Mouse (Mus musculus) sigmoid colon, adult 10 weeks (tissue): Measurements from ENCODE around the gene Olfr1500. TPM values are rescaled to one million over a fixed set of nuclear protein-coding genes. Genes with fewer than 3 reads are reported as not detected.

Source experiments
- polyA plus RNA-seq: library from polyadenylated mRNA; stranded (reverse); fragments of 350-450 nt; fragmentation: Illumina TruSeq; extraction: RNeasy Lipid Tissue Mini Kit (QIAGEN cat#74804); gene quantifications from one replicate; pipeline ENCODE4 v1.2.3, GENCODE M21; 2014; ENCODE audit warnings: low read depth, low replicate concordance

The Olfr1500 gene
- not detected for polyA plus RNA-seq

DNA sequence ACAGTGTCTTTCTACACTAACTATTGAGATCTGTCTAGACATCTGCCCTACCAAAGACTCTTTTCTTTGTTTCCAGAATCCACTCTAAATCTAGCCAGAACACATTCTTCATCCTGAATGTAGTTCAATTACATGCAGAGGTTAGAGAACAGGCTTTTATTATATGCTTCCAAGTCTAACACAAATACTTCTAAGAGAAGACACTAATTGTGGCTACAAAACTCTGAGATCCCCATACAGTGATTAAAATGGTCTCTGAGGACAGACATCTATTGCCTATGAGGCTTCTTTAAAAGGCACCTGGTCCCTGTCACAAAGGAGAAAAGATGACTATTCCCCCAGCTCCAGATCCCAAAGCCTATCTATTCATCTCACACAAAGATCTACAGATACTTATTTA is at the start of gene Olfr1500:
Gene Olfr1500, minus strand, starts transcription at position 101 of the 400 bp plus-strand sequence.

GRCm38 (mm10) chr19:13861495-13861894 is 31.2 kb upstream of the Olfr1500 start, which contains the start of gene Olfr1502:
Olfr1502 (plus strand) TSS chr19:13861795.

DNA sequence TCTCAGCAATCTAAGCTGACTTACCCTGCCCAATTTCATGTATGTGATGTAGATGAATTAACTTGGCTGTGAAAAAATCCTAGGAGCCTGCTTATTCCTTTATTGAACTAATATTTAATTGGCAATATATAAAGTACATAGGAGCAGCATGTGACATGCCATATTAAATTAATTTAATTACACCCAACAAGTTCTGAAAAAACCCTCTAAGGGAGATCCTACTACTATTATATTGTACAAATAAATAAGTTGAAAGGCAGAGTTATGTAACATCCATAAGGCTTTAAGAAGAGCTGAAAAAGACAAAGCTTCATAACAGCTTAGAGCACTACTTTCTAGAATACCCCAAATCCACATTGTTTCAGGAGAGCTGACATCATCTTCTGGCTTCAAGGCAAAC is 20.3 kb upstream of the Olfr1500 start, which contains the start of gene Olfr1501:
Gene Olfr1501, minus strand, starts transcription at position 101 of the 400 bp plus-strand sequence.

DNA sequence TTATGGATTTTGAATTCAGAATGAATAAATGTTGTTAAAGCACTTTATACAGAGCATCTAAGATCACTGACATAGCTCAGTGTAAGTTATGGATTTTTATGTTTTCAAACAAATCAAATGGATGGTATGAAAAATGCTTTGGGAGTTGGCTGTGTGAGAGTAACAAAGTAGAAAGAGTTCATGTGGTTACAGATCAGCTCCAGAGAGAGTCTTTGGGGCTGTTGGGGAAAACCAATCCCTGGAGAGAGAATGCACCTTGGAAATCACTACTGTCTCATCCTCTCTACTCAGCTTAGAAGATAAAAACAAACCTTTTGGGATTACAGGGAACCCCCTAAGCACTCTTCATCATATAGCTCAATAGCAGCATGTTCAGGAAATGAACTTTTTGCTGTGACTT is 10.9 kb downstream of the Olfr1500 start, which contains the start of gene Olfr1499:
Gene Olfr1499, minus strand, starts transcription at position 101 of the 400 bp plus-strand sequence.

GRCm38 (mm10) chr19:13798102-13798501 is 32.2 kb downstream of the Olfr1500 start, which contains the start of gene Olfr1497:
Olfr1497 (minus strand) TSS chr19:13798202.

GRCm38 (mm10) chr19:13777578-13777977 is 52.7 kb downstream of the Olfr1500 start, which contains the start of gene Olfr1496:
Olfr1496 (plus strand) TSS chr19:13777878.

Other genes starting within 250 kb of the Olfr1500 start
- gene Olfr1484, start 247.0 kb downstream of the Olfr1500 start, polyA plus RNA-seq: not detected
- not detected for gene Olfr1487, start 213.1 kb downstream of the Olfr1500 start, polyA plus RNA-seq
- gene Olfr1489, start 198.9 kb downstream of the Olfr1500 start, polyA plus RNA-seq: not detected
- gene Olfr1490, start 179.4 kb downstream of the Olfr1500 start, polyA plus RNA-seq: not detected
- gene Olfr1491, start 133.2 kb downstream of the Olfr1500 start, polyA plus RNA-seq: not detected
- gene Olfr1493-ps1, start 107.2 kb downstream of the Olfr1500 start, polyA plus RNA-seq: not detected
- not detected for gene Olfr1494, start 90.8 kb downstream of the Olfr1500 start, polyA plus RNA-seq
- gene Olfr1495, start 65.9 kb downstream of the Olfr1500 start, polyA plus RNA-seq: not detected
- not detected for gene Olfr1496, start 52.6 kb downstream of the Olfr1500 start, polyA plus RNA-seq
- gene Olfr1497, start 32.3 kb downstream of the Olfr1500 start, polyA plus RNA-seq: not detected
- gene Olfr1499, start 11.0 kb downstream of the Olfr1500 start, polyA plus RNA-seq: not detected
- gene Olfr1501, start 20.2 kb upstream of the Olfr1500 start, polyA plus RNA-seq: not detected
- gene Olfr1502, start 31.3 kb upstream of the Olfr1500 start, polyA plus RNA-seq: not detected
- not detected for gene Olfr1504, start 67.4 kb upstream of the Olfr1500 start, polyA plus RNA-seq
- gene Olfr1505, start 83.0 kb upstream of the Olfr1500 start, polyA plus RNA-seq: not detected